Mouse (Mus musculus) heart, postnatal 36 days (tissue): ENCODE measurements around the gene Brap. TPM values are rescaled to one million over a fixed set of nuclear protein-coding genes. Genes with fewer than 3 reads are reported as not detected.
"Not testable (repeated sequence)": the region's sequence is repeated elsewhere in the genome, so short reads cannot be mapped to it uniquely, and the experiment has no call there.

Source experiments
- DNase-seq, 2 experiments: peaks; one replicate each; pipeline ENCODE4 v3.0.0; 2021 to 2022
- intact Hi-C: fragments of 180-260 bp; cut with DNase I; formaldehyde crosslinking; loops from one replicate; pipeline ENCODE4 v1.15.1; 2025
- total RNA-seq, 2 experiments: library from RNA; stranded (reverse); gene quantifications; 2 replicates each; pipeline ENCODE4 v1.2.3; 2021

Brap gene
- total RNA-seq, 2 experiments from 2014 or later: 29.8 to 31.9 TPM

DNA sequence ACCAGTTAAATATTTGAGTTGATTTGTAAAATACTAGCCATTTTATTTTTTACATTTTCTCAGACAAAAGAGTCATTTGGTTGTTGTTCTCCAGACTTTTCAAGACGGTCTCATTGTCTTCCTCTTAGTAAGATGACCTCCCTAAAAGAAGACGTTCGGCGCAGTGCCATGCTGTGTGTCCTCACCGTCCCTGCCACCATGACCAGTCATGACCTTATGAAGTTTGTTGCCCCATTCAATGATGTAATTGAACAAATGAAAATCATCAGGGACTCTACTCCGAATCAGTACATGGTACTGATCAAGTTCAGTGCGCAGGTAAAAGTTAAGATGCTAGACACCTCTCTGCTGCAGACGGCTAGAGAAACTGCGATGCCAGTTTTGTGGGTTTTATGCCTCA is 4.6 kb downstream of the Brap start:
- no peak for DNase-seq
- intact Hi-C loops: loop anchor here (5.0 kb wide), 1 partner anchor 177 kb away; no protein-coding TSS in a partner anchor

DNA sequence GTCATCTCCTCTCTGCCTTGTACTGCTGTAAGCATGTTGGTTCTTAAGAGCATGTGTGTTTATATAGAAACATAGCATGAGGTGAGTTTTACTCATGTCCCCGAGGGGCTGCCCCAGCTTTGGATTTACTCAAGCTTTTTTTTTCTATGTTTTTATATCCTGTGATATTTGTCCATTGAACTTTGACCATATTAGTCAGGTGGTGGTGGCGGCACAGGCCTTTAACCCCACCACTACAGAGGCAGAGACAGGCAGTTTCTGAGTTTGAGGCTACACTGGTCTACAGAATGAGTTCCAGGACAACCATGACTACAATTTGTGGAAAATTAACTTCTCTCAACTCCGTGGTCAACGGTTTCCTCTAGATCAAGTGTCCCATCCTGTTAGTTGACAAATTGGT is 6.7 kb downstream of the Brap start:
- intact Hi-C loops: no loop called here
- DNase-seq: no peak

DNA sequence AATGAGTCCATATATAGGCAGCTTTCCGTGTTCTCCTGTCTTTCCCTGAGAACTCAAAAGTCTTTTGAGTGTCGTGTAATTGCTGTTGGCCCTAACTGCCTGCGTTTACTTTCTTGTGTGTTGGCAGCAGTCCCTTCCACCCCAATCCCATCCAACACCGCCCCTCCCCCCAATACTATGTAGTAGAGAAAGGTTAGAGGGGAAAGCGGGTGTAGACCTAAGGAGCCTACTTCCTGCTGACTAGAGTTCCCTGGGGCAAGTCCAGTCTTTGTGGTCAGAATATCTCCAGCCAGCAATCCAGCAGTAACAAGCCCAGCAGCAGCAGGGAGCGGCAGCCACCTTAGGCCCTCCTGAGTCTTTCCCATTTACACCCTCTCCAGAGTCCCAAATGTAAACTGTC is 8.0 kb downstream of the Brap start:
- DNase-seq: no peak
- intact Hi-C loops: no loop called here

DNA sequence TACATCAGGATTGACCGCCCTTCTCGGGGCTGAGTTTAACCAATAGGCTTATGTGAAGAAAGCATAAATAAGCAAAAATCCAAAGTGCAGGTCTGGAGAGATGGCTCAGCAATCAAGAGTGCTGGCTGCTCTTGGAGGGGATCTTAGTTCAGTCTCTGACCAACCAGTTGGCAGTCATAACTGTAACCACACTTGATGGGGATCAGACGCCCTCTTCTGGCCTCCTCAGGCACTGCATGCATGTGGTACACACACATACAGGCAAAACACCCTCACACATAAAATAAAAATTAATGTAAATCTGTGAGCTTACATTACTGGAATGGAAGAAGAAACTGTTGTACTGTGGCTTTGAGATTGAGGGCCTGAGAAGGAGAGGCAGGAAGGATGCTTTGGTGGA is 10.0 kb downstream of the Brap start:
- DNase-seq: peak in 1 of 2 experiments; percentile 18
- intact Hi-C loops: no loop called here

DNA sequence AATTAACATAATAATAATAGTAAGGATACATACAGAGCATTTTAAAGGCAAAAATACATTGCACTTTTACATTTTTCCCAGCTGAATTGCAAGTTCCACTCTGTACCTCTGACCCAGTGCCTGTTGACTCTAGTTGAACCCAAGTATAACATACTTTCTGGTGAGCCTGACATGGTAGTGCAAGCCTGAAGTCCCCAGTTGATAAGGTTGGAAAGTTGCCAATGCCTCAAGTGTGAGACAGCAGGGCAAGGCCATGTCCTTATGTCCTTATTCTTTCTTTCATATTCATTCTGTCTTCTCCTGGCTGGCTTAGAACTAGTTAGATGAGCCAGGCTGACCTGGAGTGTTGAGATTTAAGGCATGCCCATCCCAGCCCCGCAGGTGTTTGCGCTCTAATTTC is 21.9 kb downstream of the Brap start:
- DNase-seq: no peak
- intact Hi-C loops: no loop called here

DNA sequence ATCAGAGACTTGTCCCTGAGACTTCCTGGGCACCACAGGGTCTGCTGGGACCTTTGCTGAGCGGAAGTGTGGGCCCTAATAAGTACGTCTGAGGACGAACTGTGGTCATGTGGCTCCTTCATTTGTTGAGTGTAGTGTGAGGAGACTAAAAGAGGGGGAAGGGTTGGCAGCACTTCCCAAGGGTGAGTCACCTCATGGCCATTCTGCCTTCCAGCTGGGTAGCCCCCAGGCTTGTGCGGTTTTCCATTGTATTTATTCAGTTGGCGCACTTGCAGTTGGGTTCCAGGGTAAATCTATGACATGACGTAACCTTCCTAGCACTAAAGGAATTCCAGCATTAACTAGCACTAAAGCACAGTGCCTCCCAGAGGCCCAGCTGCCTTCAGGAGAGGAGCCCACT is 25.1 kb downstream of the Brap start:
- no peak for DNase-seq
- intact Hi-C loops: no loop called here

DNA sequence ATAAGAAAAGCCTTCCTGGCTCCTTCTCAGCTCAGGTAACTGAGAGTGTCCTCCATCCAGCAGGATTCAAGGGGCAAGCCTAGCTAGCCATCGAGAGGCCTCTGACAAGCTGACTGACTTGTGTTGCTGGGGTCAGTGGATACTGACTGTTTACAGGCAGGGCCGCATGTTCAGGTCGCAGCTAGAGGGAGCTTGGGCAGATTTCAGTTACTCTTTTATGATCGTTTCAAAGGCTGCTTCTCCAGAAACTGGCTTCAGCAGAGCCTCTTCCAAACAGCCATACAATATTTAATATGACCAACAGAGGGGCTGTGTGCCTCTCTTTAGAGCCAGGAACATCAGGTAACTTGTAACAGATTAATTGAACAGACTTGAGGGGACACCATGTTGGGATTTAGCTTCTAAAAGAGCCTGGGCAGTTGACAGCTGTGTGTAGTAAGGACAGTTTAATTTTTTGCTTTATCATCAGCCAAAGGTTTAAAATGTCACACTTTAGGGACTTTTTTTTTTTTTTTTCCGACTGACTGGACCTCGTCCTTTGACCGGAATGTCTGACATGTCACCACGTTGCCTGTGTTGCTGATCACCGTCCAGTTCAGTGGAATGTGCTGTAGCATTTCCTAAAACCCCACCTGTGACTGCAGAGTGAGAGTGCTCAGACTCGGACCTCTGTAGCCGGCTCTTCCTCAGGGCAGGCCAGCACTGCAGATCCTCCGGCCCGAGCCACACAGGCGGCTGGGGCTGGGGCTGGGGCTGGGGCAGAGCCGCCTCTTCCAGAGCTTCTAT is 25.9 kb downstream of the Brap start:
- no peak for DNase-seq
- intact Hi-C loops: no loop called here

DNA sequence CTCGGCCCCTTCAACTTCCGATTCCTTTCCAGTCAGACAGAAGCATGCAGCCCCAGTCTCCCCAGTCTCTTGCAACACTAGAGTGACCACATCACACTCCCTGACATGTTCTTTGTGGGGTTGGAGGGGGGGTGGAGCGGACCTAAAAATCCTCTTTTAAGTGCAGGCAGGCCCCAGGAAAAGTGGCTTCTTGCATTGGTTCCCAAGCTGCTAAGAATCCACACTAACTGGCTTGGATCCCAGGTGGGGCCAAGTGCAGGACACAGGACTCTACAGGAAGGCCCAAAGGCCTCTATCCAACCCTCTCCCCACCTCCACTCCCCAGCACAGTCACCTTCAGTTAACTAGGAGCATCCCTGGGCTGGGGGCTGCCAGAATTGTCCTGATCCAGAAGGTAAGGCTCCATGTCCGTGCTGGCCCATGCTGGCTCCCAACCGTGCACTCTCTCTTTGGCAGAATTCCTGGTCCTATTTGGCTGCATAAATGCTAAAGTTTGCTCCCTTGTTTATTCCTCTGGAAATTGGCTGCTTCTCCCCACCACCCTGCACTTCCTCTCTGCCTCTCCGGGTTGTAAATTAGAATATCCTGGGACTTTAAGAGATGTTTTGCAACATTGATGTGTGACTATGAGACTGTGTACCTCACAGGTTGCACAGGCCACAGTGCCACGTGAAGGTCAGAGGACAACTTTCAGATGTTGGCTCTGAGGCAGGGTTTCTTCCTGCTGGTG is 30.3 kb downstream of the Brap start:
- peak; percentile 30 to 45 for DNase-seq
- intact Hi-C loops: no loop called here

DNA sequence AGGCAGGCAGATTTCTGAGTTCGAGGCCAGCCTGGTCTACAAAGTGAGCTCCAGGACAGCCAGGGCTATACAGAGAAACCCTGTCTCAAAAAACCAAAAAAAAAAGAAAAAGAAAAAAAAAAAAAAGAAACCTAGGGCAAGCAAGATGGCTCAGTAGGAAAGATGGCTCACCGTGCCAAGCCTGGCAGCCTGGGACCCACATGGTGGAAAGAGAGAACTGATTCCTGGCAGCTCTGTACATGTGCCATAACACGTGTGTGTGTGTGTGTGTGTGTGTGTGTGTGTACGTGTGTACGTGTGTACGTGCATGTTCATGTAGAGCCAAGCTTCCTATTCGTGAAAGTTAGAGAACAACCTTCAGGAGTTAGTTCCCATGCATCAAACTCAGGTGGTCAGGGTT is 31.1 kb downstream of the Brap start:
- DNase-seq, intact Hi-C loops: not testable (repeated sequence)

DNA sequence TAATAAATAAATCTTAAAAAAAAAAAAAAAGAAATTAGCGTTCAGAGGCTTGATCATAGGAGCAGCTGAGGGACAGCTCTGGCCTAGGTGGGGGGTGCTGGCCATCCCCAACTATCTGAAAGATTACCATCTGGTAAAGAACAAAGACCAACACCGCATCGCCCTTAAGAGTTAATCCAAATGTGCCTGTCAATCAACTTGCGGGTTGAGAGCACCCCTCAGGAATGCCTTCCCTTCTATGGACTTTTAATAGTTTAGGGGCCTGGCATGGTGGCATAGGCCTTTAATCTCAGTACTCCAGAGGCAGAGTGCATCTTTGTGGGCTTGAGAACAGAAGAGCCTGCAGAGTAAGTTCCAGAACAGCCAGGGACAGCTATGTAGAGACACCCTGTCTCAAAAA is 32.5 kb downstream of the Brap start:
- DNase-seq: no peak
- intact Hi-C loops: no loop called here

DNA sequence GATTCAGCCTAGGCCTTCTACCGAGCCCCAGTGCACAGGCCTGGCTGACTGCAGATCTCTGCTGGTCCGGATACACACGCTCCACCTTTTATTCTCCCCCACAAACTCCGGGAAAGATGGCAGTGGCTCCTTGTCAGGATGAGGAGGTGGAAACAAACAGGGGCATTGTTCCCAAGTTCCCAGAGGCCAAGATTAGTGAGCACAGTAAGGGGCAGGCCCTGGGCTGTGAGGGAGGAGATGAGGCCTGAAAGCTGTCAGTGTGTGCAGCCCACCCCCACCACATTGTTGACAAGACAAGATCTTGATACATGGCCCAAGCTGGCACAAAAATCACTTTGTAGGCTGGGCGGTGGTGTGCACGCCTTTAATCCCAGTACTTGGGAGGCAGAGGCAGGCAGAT is 36.4 kb downstream of the Brap start:
- intact Hi-C loops: no loop called here
- no peak for DNase-seq

DNA sequence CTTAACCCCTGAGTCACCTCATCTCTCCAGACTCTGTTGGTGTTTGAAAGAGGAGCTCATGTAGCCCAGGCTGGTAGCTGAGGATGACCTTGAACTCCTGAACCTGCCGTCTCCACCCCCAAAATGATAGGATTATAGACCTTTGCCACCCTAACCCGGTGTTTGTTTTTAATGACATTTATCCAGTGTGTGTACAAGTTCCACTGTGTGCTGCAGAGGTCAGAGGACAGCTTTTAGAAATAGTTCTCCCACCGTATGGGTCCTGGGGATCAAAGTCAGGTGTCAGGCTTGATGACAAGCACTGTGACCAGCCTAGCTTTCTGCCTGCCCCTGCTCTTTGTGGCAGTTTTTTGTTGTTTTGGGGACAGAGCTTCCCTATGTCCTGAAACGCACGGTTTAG is 39.5 kb downstream of the Brap start:
- intact Hi-C loops: no loop called here
- DNase-seq: no peak

DNA sequence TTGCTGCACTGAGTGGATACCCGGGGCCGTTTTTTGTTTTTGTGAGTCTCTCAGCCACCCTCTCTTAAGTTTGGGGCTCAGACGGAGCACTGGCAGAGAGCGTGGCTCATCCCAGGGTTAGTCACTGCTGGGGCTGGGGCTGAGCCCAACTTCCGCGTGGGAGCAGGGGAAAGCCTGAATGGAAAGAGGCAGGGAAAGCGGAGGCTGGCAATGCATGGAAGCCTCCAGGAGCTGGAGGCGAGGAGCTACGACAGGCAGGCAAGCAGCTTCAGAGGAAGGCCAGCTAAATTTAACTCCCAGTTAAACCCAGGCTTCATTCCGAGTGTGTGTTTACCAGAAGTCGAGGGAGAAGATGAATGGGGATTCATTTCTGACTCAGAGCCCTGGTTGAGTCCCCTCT is 40.1 kb downstream of the Brap start:
- peak in 1 of 2 experiments; percentile 27 for DNase-seq
- intact Hi-C loops: no loop called here

DNA sequence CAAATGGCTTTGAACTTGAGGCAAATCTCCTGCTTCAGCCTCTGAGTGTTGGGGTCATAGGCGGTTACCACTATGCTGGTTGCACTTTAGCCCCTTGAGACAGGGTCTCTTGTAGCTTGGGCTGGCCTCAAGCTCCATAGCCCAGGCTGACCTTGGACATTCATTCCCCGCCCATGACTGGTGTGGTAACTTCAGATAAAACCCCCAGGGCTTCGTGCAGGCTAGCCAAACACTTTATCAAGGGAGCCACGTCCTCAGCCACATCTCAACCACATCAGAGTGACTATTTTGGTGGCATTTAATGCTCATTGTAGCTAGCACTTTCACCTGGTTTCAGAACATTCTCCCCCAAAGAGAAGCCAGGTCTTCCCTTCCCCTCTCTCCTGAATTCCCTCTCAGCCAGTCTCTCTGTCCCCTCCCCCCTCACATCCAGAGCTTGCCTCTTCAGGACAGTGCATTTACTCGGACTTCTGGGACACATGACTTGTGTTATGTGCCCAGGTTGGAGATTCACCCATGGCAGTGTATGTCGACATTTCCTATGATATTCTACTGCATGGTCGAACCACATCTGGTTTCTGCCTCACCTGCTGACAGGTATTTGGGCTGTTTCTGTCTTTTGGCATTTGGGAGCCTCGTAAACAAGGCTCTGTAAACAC is 40.9 kb downstream of the Brap start:
- no peak for DNase-seq
- intact Hi-C loops: no loop called here

DNA sequence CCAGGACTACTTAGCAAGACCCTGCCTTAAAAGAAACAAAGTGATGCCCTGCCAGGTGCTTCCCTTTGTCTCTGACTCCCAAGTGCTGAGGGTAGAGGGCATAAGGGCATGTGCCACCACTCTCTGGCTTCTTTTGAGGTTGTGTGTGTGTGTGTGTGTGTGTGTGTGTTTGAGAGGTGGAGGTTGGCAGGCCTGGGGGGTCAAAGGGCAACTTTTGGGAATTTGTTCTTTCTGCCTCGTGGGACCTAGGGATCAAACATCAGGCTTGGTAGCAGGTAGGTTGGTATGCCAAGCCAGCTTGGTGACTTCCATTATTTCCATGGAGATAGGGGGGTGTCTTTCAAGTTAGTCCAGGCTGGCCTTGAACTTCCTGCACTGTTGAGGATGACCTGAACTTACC is 43.0 kb downstream of the Brap start:
- no peak for DNase-seq
- intact Hi-C loops: no loop called here

DNA sequence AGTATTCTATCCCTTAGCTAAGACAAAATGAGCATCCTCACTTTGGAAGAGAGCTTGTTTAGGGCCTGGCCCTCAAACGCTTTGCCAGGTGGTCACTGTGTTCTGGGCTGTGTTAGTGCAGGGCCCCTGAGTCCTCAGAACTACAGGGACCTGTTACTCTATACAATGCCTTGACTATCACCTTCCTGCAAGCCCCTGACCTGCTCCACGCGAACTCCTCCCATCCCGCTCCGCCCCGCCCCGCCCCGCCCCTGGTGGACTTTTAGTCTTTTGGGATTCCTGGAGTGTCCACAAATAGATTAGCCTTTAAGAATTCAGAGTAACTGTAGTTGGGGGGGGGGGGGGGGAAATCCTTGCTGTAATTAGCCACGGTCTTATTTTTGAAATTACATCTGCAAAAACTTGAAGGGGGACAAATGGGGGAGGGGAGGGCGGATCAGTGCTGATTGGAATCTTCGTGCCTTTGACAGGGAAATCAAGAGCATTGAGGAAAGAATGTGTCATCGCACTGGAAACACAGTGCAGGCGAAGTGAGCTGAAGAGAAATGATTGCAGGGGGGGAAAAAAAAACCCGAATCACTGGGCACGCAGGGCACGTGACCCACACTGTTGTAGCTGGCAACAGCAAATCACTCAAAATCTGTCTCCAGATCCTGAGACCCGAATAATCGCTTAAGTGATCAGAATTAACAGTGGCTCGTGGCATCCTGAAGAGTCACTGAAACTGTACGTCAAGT is 44.3 kb downstream of the Brap start:
- intact Hi-C loops: no loop called here
- DNase-seq: no peak

DNA sequence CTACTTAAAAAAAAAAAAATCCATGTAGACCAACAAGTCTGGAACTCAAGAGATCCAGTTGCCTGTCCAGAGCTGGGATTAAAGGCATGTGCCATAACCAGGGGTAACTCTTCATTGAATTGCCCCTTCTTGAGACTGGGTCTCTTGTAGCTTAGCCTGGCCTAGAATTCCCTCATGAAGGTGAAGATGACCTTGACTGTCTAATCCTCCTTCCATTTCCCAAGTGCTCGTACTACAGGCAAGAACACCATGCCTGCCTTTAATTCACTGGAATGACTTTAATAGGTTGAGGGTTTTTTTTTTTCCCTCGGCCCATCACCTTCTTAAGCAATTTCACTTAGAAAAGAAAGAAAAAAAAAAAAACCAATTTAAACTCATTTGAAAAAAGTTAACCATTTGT is 50.0 kb downstream of the Brap start:
- DNase-seq: no peak
- intact Hi-C loops: loop anchor here (2.0 to 10.0 kb wide), 3 partner anchors 50 to 444 kb away; partner anchors contain the start of genes Acad10, Brap and Ppp1cc

DNA sequence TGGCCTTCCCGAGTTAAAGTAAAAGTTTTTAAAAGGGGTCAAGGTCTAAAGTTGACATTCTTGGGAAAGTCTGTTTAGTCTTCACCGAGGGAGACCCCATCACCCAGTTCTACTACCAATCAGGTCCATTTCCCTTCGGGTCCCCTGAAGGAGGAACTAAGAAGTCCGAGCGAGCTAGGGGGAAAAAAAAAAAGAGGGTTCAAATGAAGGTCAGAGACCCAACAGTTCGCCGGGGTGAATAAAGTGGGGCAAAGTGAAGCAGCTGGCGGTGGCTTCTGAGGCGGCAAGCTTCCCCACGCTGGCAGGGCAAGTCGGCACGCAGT is 50.4 kb downstream of the Brap start:
- DNase-seq: no peak
- intact Hi-C loops: loop anchor here (2.0 to 10.0 kb wide), 3 partner anchors 50 to 444 kb away; partner anchors contain the start of genes Acad10, Brap and Ppp1cc

DNA sequence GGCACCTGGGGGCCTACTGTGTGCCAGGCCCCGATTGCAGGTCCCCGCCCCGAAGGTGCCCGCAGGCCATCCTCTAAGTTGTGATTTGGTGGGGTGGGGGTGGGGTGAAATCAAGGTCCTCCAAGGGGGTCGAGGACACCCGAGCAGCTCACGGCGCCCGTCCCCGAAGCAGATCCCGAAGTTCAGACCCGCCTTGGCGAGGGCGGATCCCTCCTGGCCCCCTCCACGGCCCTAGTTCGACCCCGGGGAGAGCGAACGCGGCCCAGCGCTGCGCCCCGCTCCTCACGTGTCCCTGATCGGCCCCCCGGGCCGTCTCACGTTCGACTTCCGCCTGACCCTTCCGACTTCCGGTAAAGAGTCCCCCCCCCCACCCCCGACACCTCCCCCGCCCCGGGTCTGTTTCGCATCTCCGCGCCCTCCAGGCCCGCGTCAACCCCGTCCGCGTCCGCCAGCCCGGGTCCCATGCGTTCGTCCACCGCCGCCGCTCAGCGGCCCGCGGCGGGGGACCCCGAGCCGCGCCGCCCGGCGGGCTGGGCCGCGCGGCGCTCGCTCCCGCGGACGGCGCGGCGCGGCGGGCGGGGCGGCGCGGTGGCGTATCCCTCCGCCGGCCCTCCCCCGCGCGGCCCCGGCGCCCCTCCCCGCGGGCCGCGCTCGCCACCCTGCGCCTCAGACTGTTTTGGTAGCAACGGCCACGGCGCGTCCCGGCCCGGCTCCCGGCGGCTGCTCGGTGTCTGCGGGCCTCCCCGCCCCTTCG is 51.0 kb downstream of the Brap start, which contains the start of gene Atxn2:
Atxn2 (plus strand) TSS at position 164 of the 754 bp plus-strand sequence.
- peak; percentile 85 to 96 for DNase-seq
- intact Hi-C loops: loop anchor here (2.0 to 10.0 kb wide), 3 partner anchors 51 to 443 kb away; partner anchors contain the start of genes Acad10, Brap and Ppp1cc

DNA sequence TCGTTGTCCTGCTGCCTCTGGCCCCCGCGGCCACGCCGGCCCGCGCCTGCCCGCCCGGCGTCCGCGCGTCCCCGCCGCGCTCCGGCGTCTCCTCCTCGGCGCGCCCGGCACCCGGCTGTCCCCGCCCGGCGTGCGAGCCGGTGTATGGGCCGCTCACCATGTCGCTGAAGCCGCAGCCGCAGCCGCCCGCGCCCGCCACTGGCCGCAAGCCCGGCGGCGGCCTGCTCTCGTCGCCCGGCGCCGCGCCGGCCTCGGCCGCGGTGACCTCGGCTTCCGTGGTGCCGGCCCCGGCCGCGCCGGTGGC is 51.5 kb downstream of the Brap start:
- intact Hi-C loops: loop anchor here (2.0 to 10.0 kb wide), 3 partner anchors 51 to 443 kb away; partner anchors contain the start of genes Acad10, Brap and Ppp1cc
- no peak for DNase-seq
